Mouse (Mus musculus): Measurements from ENCODE around the gene Raet1e. TPM values are rescaled to one million over a fixed set of nuclear protein-coding genes. Genes with fewer than 3 reads are reported as not detected.
"Not testable (repeated sequence)": the region's sequence is repeated elsewhere in the genome, so short reads cannot be mapped to it uniquely, and the experiment has no call there.

The Raet1e gene
- polyA plus RNA-seq, 1 experiment from 2014 or later = 0.77 TPM

GRCm38 (mm10) chr10:22151863-22152640 lies 6.3 kb upstream of the Raet1e start:
- H3K27me3 ChIP-seq = peaks cover 87% of the 10 kb centered on the region
- H3K36me3 ChIP-seq; H3K4me3 ChIP-seq (replicated peaks); H3K9me3 ChIP-seq (replicated peaks); H3K4me2 ChIP-seq; DNase-seq; H3K27ac ChIP-seq; H3K4me1 ChIP-seq (replicated peaks); ATAC-seq (ENCODE audit: low read depth); H3K9ac ChIP-seq: not testable (repeated sequence)
- 5% methylated on average over 11 of the region's 11 CpGs for WGBS (ENCODE audit: insufficient replicate concordance)

GRCm38 (mm10) chr10:22153147-22153690 lies 5.2 kb upstream of the Raet1e start:
- H3K9me3 ChIP-seq (replicated peaks); DNase-seq; H3K36me3 ChIP-seq; H3K9ac ChIP-seq; H3K4me1 ChIP-seq (replicated peaks); H3K4me3 ChIP-seq (replicated peaks); H3K4me2 ChIP-seq; ATAC-seq (ENCODE audit: low read depth); H3K27ac ChIP-seq: not testable (repeated sequence)
- peaks cover 95% of the 10 kb centered on the region for H3K27me3 ChIP-seq
- 11% methylated on average over 7 of the region's 7 CpGs for WGBS (ENCODE audit: insufficient replicate concordance)

- not testable (repeated sequence) for DNase-seq; H3K9me3 ChIP-seq (replicated peaks); H3K27ac ChIP-seq; H3K4me1 ChIP-seq (replicated peaks); ATAC-seq (ENCODE audit: low read depth); H3K36me3 ChIP-seq; H3K9ac ChIP-seq
- Histone ChIP-seq H3K27me3 (peaks cover 95% of the 10 kb centered on the region), H3K4me3 (replicated peaks) (peak overlapping the region; percentile 18; the same call in 1 of the 2 replicates), H3K4me2 (0 out of 2 replicates have a peak overlapping the region, but pooled peaks have one; percentile 29)
- under 1% methylated on average over 38 of the region's 38 CpGs for WGBS (ENCODE audit: insufficient replicate concordance)
Measured at GRCm38 (mm10) chr10:22154127-22154526, 4.2 kb upstream of the Raet1e start.

DNA sequence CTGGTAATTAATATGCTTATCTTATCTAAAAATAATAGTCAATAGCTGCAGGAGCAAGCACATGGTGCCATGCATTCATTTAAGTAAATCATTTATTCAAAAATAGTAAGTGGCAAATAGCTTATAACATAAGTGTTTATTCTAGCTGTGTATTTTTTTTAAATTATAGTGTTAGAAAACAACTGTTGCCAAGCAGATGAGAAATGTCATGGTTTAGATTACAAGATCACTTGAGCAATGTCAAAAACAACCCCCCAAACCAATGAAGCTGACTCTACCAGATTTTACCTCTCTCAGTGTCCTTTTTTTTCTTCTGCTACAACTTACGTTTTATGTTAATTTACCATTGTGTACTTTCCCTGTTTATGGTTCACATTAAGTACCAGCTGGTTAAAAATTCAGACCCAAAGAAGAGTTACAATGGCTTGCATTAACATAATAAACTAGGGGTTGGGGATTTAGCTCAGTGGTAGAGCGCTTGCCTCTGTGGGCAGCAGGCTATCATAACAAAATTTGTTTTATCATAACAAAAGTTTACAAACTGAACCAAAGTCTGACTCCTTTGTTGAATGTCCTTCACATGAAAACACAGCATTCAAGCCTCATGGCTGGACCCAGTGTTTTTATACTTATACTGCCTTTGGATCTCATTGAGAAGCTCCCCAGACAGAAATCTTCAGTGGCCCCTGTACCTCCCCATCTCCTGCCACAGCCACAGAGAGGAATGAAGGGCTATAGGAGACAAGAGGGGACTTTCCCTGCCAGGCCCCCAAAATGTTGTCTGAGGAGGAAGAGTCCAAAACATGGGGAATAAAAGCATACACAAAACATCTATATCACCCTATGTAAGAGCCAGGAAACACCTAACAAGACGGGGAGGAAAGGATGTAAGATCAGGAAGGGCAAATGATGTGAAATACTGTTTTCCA lies 3.2 kb upstream of the Raet1e start:
- Histone ChIP-seq H3K4me2 (no peak overlapping the region), H3K9ac (no peak overlapping the region), H3K36me3 (no peaks in the 10 kb centered on the region), H3K27me3 (peaks cover 95% of the 10 kb centered on the region), H3K9me3 (replicated peaks) (no peaks in the 10 kb centered on the region), H3K4me3 (replicated peaks) (no peak overlapping the region), H3K4me1 (replicated peaks) (peaks cover 2% of the 10 kb centered on the region; the same call in 1 of the 2 replicates), H3K27ac (no peak overlapping the region)
- 20% methylated on average over 3 of the region's 3 CpGs for WGBS (ENCODE audit: insufficient replicate concordance)
- DNase-seq (no peak), ATAC-seq (ENCODE audit: low read depth) (no peak)

DNA sequence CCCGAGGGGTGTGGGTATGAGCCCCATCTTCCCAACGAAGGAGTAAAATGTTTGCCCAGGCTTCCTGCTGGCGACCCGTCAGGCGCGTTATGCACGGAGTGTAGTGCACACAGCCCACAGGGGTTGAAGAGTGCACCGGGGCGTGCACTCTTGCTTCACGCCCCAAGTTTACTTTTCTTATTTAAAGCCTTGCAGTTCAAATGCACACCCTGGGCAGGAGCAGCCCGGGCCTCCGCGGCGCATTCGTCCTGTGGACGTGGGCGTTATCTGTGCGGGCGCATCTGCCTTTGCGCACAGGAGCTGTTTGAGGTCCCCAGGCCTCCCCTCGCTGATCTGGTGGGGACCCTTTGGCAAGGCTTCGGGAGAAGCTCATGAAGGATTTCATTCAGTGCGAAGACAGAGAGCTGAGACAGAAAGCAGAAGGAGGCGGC lies 777 bp downstream of the Raet1e start:
- ATAC-seq (ENCODE audit: low read depth) = no peak
- Histone ChIP-seq H3K9me3 (replicated peaks) (no peaks in the 10 kb centered on the region), H3K36me3 (no peaks in the 10 kb centered on the region), H3K9ac (no peak overlapping the region), H3K4me3 (replicated peaks) (no peak overlapping the region), H3K27me3 (peaks cover 73% of the 10 kb centered on the region), H3K4me2 (peak overlapping the region; percentile 6; the same call in 1 of the 2 replicates), H3K27ac (no peak overlapping the region), H3K4me1 (replicated peaks) (no peaks in the 10 kb centered on the region)
- no peak for DNase-seq
- under 1% methylated on average over 24 of the region's 24 CpGs for WGBS (ENCODE audit: insufficient replicate concordance)

DNA sequence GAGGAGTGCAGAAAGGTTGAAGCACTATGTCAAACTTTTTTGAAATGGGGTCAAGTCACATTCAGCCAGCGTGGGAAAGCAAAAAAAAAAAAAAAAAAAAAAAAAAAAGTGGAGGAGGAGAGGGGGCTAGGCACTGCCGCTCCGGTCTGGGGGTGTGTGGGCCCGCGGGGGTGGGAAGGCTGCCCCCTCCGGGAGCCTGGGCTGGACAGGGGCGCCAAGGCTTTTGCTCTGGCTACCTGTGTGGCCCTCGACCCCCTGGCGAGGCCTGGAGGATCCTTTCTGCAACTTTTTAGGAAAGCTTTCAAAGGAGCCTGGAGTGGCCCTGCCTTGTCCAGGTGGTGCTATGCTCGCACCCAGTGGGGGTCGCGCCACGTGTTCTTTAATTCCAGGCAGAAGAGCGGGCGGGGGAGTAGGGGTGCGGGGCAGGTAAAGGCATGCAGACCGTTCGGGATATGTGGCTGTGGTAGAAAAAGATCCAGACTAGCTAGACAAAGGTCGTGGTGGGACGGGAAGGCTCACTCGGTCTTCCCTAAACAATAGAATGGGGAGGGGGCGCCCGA lies 1.3 kb downstream of the Raet1e start:
- Histone ChIP-seq H3K9ac (no peak overlapping the region), H3K4me3 (replicated peaks) (no peak overlapping the region), H3K27ac (no peak overlapping the region), H3K4me1 (replicated peaks) (no peaks in the 10 kb centered on the region), H3K36me3 (no peaks in the 10 kb centered on the region), H3K27me3 (peaks cover 67% of the 10 kb centered on the region), H3K4me2 (no peak overlapping the region), H3K9me3 (replicated peaks) (no peaks in the 10 kb centered on the region)
- ATAC-seq (ENCODE audit: low read depth) (no peak), DNase-seq (no peak)
- 4% methylated on average over 23 of the region's 23 CpGs for WGBS (ENCODE audit: insufficient replicate concordance)

DNA sequence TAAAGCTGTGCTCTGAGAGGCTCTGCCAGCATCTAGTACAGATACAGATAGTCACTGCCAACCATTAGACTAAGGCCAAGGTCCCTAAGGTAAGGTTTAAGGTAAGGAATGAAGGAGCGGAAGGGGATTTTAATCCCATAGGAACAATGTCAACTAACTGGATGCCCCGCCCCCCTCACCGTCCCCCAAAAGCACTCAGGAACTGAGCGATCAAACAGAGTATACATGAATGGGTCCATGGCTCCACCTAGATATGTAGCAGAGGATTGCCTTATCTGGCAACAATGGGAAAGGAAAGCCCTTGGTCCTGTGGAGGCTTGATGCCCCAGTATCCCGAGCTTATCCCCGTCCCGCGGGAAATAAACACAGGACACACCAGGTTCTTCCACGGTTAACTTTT lies 4.9 kb downstream of the Raet1e start:
- not testable (repeated sequence) for H3K36me3 ChIP-seq; H3K4me2 ChIP-seq; DNase-seq; ATAC-seq (ENCODE audit: low read depth); H3K9ac ChIP-seq; H3K4me1 ChIP-seq (replicated peaks); H3K9me3 ChIP-seq (replicated peaks); H3K4me3 ChIP-seq (replicated peaks); H3K27ac ChIP-seq
- H3K27me3 ChIP-seq = peaks cover 33% of the 10 kb centered on the region
- 15% methylated on average over 9 of the region's 9 CpGs for WGBS (ENCODE audit: insufficient replicate concordance)

GRCm38 (mm10) chr10:22163705-22164583 lies 5.6 kb downstream of the Raet1e start:
- not testable (repeated sequence) for H3K9me3 ChIP-seq (replicated peaks); H3K4me1 ChIP-seq (replicated peaks); H3K9ac ChIP-seq; H3K4me2 ChIP-seq; ATAC-seq (ENCODE audit: low read depth); H3K27ac ChIP-seq; H3K36me3 ChIP-seq; H3K4me3 ChIP-seq (replicated peaks)
- peak; percentile 33 for DNase-seq
- WGBS (ENCODE audit: insufficient replicate concordance) = 26% methylated on average over 16 of the region's 16 CpGs
- H3K27me3 ChIP-seq = peaks cover 26% of the 10 kb centered on the region

- not testable (repeated sequence) for ATAC-seq (ENCODE audit: low read depth)
Measured at GRCm38 (mm10) chr10:22165328-22166003, 7.1 kb downstream of the Raet1e start.

GRCm38 (mm10) chr10:22166025-22166424 lies 7.7 kb downstream of the Raet1e start:
- 31% methylated on average over 2 of the region's 2 CpGs for WGBS (ENCODE audit: insufficient replicate concordance)
- not testable (repeated sequence) for H3K36me3 ChIP-seq; H3K9ac ChIP-seq; H3K27ac ChIP-seq; H3K4me1 ChIP-seq (replicated peaks); H3K4me3 ChIP-seq (replicated peaks); ATAC-seq (ENCODE audit: low read depth); H3K4me2 ChIP-seq; H3K27me3 ChIP-seq; DNase-seq; H3K9me3 ChIP-seq (replicated peaks)

More at GRCm38 (mm10) chr10:22165328-22166003, 7.1 kb downstream of the Raet1e start:
- not testable (repeated sequence) for H3K9me3 ChIP-seq (replicated peaks); H3K9ac ChIP-seq; H3K4me1 ChIP-seq (replicated peaks); H3K4me3 ChIP-seq (replicated peaks); DNase-seq; H3K27ac ChIP-seq; H3K36me3 ChIP-seq; H3K4me2 ChIP-seq
- peaks cover 14% of the 10 kb centered on the region for H3K27me3 ChIP-seq
- WGBS (ENCODE audit: insufficient replicate concordance) = 24% methylated on average over 5 of the region's 5 CpGs
